Mouse (Mus musculus) leukemia stem cell, adult 10-12 weeks (primary cell): Measurements from ENCODE around the gene Npr2. TPM values are rescaled to one million over a fixed set of nuclear protein-coding genes. Genes with fewer than 3 reads are reported as not detected.

Source experiments
- polyA plus RNA-seq: library from polyadenylated mRNA; stranded (reverse); fragments of >175 nt; gene quantifications from 2 replicates; pipeline ENCODE4 v1.2.3, GENCODE M21; 2012; ENCODE audit warnings: low replicate concordance

Gene Npr2
- 0.08 and 0.18 TPM in 2 replicates for polyA plus RNA-seq

DNA sequence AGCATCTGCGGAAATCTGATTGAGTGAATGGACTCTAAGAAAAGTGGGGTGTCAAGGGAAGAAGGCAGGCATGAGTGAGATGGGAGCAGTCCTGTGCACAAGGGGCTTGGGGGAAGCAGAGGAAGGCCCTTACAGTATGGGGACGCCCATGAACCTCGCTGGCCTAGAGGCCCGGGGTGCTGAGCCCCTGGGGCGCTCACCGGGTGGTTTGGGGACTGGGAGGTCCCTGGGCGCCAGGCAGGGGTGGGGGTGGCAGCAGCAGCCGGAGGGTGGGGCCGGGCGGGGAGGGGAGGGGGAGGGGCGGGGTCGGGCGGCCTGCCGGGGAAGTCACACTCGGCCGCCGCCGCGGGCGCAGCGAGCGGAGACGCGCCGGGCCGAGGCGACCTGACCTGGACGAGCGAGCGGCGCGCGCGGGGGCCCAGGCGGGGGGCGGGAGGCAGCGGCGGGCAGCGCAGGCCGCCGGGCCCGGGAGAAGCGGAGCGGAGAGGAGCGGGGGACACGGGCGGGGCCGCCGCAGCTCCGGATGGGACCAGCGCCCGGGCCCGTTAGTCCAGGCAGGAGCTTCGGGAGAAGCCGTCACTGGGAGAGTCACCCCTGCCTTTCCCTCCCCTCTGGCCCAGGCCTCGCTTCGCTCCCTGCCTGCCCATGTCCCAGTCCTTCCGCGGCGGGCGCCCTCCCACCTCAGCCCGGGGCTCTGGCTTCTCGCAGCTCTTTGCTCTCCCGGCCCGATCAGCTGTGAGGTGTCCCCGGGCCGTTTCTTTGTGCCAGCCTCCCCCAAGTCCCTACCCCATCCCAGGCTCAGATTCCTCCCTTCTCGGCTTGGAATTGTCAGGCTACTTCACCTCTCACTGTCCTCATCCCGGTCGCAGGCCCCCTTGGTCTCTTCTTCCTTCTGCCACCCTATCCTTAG lies at the start of gene Npr2:
Gene Npr2, plus strand, starts transcription at position 890 of the 910 bp plus-strand sequence.

DNA sequence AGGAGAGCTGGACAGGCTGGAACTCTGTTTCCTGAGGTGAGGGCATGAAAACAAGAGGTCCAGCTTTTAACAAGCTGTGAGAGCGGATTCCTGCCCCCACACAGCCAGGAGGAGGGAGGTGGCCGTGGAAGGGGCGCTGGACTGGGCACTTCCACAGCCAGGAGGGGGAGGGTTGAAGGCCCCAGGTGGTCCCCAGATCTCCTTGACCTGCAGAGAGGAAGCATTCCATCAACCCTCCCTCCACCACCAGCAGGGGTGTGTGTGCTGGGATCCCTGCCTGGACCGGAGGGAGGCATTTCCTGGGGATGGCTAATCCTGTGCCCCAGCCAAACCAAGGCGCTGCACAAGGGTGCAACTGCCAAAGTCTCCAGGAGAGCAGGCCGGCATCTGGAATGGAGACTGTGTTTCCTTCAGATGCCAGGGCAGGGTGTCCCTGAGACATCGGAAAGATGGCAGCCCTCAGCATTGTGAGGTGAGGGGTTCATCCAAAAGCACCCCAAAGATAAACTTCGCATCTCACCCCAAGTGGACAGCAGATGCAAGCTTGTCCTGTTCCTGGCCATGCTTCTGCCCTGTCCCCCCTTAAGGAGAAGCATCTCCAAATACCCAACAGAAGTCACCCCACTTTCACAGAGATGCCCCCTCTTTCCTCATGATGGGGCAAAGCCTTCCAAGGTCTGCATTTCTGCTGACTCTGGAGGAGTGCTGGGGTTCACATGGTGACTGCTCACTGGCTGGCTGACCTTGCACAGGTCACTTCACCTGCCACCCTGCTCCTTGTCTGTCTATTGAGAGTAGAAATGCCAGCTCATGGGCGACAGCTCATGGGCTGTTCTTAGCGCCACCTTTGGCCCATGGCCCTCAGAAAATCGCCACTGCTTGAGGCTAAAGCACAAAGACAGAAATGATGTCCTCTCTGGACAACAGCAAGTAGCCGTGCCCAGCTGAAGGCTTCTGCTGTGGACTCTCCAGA lies 47.0 kb upstream of the Npr2 start, which contains the start of gene Msmp:
Gene Msmp, minus strand, starts transcription at position 51 of the 973 bp plus-strand sequence.

DNA sequence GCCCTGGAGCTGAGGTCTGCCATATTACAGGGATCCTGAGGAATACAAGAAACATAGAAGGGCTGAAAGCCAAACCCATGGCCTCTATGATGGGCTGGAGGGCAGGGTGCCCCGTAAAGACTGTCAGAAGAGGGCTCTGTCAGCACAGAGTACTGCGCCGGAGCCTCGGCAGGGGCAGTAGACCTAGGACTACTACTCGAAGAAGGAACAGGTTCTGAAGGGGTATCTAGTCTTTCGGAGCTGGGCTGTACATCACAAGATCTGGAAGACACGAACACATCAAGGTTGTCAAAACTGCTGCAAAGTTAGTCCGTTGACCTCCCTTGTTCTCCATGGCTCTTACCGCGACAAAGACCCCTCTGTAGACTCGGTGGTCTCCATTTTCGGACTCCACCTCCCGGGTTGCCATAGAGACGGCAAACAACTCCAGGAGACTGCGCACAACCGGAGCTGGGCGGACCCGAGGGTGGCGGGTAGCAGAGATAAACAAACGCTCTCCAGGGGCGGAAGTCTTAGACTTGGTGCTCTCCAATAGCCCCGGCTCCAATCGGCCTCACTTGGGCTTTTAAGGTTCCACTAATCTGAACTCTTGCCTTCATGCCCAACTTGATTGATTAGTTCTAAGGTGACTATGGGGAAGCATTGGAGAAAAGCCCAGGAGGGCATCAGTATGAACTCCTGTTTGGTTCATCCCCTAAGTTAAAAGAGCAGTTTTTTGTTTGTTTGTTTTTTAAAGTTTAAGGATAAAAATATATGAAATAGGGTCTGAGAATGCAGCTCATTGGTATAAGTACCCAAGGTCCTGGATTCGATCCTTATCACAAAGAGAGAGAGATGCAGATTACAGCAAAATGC lies 21.7 kb downstream of the Npr2 start, which contains the start of gene Spag8:
Gene Spag8, minus strand, starts transcription at position 434 of the 855 bp plus-strand sequence.

DNA sequence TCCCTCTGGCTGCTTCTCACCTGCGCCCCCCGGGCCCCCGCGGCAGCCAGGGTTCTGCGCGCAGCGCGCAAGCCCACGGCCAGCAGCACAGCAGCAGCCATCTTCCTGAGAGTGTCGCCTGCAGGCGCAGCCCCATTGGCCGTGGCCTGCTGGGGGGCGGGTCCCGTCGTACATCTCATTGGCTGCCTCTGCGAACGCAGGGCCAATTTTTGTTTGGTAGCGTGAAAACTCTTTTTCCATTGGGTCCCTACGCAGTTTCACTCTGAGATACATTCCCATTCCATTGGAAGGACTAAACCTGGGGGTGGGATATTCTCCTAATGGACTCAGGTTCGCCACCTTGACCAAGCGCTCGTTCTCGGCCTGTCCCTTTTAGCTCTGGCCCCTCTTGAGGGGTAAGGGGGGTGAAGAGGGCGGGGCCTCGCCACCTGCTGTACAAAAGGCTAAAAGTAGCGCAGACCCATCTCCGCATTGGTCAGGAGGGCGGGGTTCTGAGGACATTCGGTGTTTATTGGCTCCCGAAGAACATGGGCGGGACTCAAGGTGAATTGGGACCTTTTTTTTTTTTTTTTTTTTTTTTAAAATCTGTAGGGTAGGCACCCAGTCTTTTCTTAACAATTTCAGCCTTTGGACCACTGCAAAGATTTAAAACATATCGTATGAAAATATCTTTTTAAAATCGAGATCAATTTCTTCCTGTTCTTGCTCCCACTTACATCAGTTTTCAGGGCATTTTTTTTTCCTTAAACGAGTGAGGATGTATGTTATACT lies 24.8 kb downstream of the Npr2 start, which contains the start of gene Hint2:
Gene Hint2, minus strand, starts transcription at position 128 of the 771 bp plus-strand sequence.

DNA sequence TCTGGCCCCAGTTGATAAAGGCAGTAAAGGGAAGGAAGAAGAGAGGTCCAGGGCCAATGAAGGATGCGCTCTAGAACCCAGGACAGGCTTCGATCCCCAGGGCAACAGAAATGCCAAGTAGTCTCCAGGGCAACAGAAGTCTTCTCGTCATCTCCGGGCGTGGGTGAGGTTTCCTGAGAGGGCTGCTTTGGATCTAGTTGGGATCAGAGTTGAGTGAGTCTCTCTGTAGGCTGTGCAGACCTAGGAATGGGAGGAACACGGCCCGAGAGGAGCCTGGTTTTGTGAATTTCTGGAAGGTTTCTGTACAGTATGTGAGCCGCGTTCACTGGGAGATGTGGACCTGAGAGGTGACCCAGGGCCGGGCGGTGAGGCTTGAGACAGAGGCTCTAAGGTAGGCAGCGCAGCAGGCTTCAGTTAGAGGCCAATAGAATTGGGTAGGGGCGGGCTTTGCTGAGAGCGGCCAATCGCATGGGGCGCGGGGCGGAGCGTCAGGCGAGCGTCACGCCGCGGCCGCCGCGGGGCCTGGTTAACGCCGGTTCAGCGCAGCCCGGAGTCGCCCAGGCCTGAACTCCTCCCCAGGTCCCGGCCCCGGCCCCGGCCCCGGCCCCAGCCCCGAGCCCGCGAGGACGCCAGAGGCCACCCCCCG lies 37.2 kb downstream of the Npr2 start, which contains the start of the genes Tmem8b and Fam221b:
Gene Tmem8b, plus strand, starts transcription at position 190 of the 646 bp plus-strand sequence.
Gene Fam221b, minus strand, starts transcription at position 364 of the 646 bp plus-strand sequence.

DNA sequence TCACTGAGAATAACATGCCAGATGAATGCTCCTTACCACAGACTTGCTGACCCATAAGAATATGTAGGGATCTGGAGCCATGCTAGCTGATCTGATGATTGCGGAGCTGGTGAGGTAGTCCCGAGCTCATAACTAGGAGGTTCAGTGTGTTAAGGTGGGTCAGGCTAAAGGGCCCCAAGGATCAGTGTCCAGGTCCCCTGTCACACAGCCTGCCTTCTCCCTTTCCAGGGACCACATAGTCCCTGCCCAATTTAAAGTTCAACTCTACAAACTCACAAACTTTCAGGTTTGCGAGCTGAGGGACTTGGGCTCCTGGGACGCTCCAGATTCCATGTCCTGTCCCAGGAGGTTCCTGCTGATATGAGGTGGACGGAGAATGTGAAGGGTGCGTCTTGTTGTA lies 69.0 kb downstream of the Npr2 start, which contains the start of gene Olfr70:
Gene Olfr70, minus strand, starts transcription at position 101 of the 400 bp plus-strand sequence.

Other genes starting within 250 kb of the Npr2 start
- 4.6 and 5.8 TPM in 2 replicates for gene Rusc2, start 250.0 kb upstream of the Npr2 start, polyA plus RNA-seq
- not detected in 2 replicates for gene Fam166b, start 202.8 kb upstream of the Npr2 start, polyA plus RNA-seq
- 61.5 and 66.9 TPM in 2 replicates for gene Tesk1, start 190.0 kb upstream of the Npr2 start, polyA plus RNA-seq
- 13.1 and 30.5 TPM in 2 replicates for gene Cd72, start 177.3 kb upstream of the Npr2 start, polyA plus RNA-seq
- gene Sit1, start 148.2 kb upstream of the Npr2 start, polyA plus RNA-seq: 2.5 and 7.0 TPM in 2 replicates
- gene Ccdc107, start 139.0 kb upstream of the Npr2 start, polyA plus RNA-seq: 57.3 and 118 TPM in 2 replicates
- gene Arhgef39, start 132.2 kb upstream of the Npr2 start, polyA plus RNA-seq: 10.8 and 15.0 TPM in 2 replicates
- gene Car9, start 125.0 kb upstream of the Npr2 start, polyA plus RNA-seq: 0.71 TPM in 1 of 2 replicates, not detected in the other
- gene Tpm2, start 108.2 kb upstream of the Npr2 start, polyA plus RNA-seq: 1.2 and 2.0 TPM in 2 replicates
- gene Creb3, start 69.6 kb upstream of the Npr2 start, polyA plus RNA-seq: 2.3 and 2.7 TPM in 2 replicates
- gene Tln1, start 69.2 kb upstream of the Npr2 start, polyA plus RNA-seq: 171 and 216 TPM in 2 replicates
- 10.0 and 92.3 TPM in 2 replicates for gene Rgp1, start 53.2 kb upstream of the Npr2 start, polyA plus RNA-seq
- gene Gba2, start 53.1 kb upstream of the Npr2 start, polyA plus RNA-seq: 5.8 and 15.7 TPM in 2 replicates
- gene Msmp, start 47.4 kb upstream of the Npr2 start, polyA plus RNA-seq: not detected in 2 replicates
- gene Spag8, start 21.7 kb downstream of the Npr2 start, polyA plus RNA-seq: not detected in 2 replicates
- 13.6 and 20.8 TPM in 2 replicates for gene Hint2, start 24.5 kb downstream of the Npr2 start, polyA plus RNA-seq
- 0.60 and 1.3 TPM in 2 replicates for gene Tmem8b, start 37.0 kb downstream of the Npr2 start, polyA plus RNA-seq
- not detected in 2 replicates for gene Fam221b, start 37.2 kb downstream of the Npr2 start, polyA plus RNA-seq
- gene Olfr70, start 68.9 kb downstream of the Npr2 start, polyA plus RNA-seq: not detected in 2 replicates
- gene Olfr71, start 78.3 kb downstream of the Npr2 start, polyA plus RNA-seq: 0.15 TPM in 1 of 2 replicates, not detected in the other
- gene Hrct1, start 95.3 kb downstream of the Npr2 start, polyA plus RNA-seq: 0.11 TPM in 1 of 2 replicates, not detected in the other
- 0.03 TPM in 1 of 2 replicates, not detected in the other for gene Spaar, start 98.1 kb downstream of the Npr2 start, polyA plus RNA-seq
- gene Olfr159, start 139.1 kb downstream of the Npr2 start, polyA plus RNA-seq: not detected in 2 replicates
- gene Olfr156, start 192.0 kb downstream of the Npr2 start, polyA plus RNA-seq: not detected in 2 replicates
- gene Olfr157, start 208.3 kb downstream of the Npr2 start, polyA plus RNA-seq: not detected in 2 replicates
- gene Olfr155, start 219.6 kb downstream of the Npr2 start, polyA plus RNA-seq: not detected in 2 replicates
- 0.30 TPM in 1 of 2 replicates, not detected in the other for gene Reck, start 243.6 kb downstream of the Npr2 start, polyA plus RNA-seq